Mouse (Mus musculus) adipose tissue, adult 10 weeks (tissue): ENCODE data around the gene Zfp759. TPM values are rescaled to one million over a fixed set of nuclear protein-coding genes. Genes with fewer than 3 reads are reported as not detected.

ENCODE experiments used
- polyA plus RNA-seq: library from polyadenylated mRNA; stranded (reverse); fragments of 350-450 nt; fragmentation: Illumina TruSeq; extraction: RNeasy Lipid Tissue Mini Kit (QIAGEN cat#74804); gene quantifications from one replicate; pipeline ENCODE4 v1.2.3, GENCODE M21; 2014; ENCODE audit warnings: low read depth, low replicate concordance

Zfp759 gene
- polyA plus RNA-seq, result 3.8 TPM

DNA sequence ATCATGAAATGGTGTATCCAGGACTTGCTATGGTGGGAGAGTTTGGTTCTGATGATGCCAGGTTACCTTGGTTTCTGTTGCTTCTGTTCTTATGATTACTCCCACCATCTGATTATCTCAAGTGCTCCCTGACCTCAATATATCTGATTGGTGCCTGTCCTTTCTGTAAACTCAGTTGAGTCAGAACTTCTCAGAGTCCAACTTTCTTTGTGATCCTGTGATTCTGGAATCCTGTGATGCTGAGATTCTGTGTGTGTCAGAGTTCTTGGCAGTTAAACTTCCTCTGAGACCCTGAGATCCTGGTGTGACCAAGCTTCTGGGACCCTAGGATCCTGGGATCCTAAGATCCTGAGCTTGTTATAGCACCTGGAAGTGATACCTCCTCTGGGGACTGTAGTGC is at the start of gene Zfp759:
Gene Zfp759 (plus strand): TSS at position 301 of the 400 bp plus-strand sequence.

DNA sequence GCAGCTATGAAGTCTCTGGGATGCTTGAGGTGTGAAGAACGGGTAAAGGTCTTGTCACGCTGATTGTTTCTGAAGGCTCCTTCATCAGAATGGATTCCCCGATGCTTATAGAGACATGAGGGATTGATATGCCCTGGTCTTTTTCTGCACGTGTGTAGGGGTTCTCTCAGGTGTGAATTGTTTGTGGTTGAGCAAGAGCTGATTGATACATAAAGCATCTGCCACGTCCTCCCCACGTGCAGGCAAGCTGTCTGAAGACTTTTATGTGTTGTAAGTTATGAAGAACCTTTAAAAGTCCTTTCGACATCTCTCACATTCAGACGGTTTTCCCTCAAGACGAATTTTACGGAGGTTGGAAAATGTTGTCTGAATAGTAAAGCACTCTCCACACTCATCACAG is 23.6 kb upstream of the Zfp759 start, which contains the start of gene Zfp708:
Gene Zfp708 (minus strand): TSS at position 101 of the 400 bp plus-strand sequence.

DNA sequence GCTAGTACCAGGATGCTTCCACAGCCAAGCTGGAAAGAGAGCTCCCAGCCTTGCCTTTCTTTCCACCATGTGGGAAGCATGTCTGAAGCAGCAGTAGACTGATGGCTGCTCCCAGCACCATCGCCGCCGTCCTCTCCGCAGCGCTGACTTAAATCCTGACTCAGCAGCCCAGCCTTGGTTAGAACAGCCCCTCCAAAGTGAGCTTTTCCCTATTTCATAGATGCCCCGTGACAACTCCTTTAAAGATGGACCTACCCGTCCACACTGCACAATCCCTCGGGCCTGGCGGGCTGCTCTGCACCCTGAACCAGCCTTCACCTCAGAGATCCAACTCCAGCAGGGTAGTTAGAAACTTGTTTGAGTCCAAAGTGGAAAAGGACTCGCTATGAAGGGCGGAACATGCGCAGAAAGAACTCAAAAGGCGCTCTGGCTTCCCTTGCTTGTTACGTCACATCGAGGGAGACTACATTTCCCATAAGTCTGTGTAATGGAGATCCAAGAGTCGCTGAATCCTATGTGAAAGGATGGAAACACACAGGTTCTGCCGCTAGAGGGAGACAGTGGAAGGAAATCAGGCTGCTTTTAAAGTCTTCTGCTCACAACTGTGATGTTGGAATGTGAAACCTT is 13.2 kb upstream of the Zfp759 start, which contains the start of gene Gm28557:
Gene Gm28557 (minus strand): TSS at position 411 of the 627 bp plus-strand sequence.

DNA sequence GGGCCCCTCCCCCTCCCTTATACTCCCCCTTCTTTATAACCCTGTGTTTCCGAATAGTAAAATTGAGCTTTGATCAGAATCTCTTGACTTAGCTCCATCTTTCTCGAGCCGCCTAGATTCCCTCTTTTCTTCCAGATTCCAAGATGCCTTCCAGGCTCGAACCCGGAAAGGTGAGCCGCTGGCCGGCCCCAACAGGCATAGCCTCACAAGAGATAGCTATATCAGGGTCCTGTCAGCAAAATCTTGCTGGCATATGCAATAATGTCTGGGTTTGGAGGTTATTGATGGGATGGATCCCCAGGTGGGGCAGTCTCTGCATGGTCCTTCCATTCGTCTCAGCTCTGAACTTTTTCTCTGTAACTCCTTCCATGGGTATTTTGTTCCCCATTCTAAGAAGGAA is 5.3 kb upstream of the Zfp759 start, which contains the start of gene Rslcan18:
Gene Rslcan18 (minus strand): TSS at position 101 of the 400 bp plus-strand sequence.

DNA sequence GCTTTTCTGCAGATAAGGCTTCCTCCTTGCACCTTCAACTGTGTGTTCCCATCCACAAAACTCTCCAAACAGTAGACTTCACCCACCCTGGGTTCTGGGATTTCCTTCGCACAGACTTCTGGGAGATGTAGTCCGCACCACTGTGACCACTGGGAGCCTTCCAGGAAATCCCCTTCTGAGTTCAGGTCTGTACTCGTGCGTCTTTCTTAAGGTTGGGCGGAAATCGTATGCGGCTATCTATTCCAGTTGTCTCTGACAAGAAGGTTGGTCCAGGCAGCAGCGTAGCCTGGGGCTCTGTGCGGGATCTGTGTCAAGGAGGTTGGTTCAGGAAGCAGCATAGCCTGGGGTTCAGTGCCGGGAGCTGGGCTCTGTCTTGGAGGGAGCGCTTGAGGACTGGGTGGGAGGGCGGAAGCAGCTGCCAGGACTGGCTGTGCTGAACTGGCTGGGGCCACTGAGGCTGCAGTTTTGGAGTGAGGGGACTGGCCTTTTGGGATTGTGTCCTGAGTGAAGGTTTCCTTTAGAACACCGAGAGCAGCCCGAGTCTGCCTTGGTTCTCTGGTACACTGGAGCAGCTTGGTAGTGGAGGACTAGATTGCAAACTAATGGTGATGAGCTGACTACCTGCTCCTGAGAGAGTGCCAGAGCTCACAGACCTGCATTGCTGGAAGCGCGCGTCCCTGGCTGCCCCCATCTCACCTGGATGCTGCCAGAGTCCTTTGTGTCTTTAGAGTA is 51.7 kb downstream of the Zfp759 start, which contains the start of gene Rsl1:
Gene Rsl1 (plus strand): TSS at position 192 of the 732 bp plus-strand sequence.

Other genes with a start within 250 kb of the Zfp759 start
- gene Gm10767, start 216.7 kb upstream of the Zfp759 start, polyA plus RNA-seq, result 1.9 TPM
- 1.2 TPM for gene Zfp712, start 60.5 kb upstream of the Zfp759 start, polyA plus RNA-seq
- 2.5 TPM for gene Zfp708, start 23.7 kb upstream of the Zfp759 start, polyA plus RNA-seq
- gene Gm28557, start 13.1 kb upstream of the Zfp759 start, polyA plus RNA-seq, result 2.5 TPM
- gene Rslcan18, start 5.4 kb upstream of the Zfp759 start, polyA plus RNA-seq, result 0.84 TPM
- gene Rsl1, start 51.5 kb downstream of the Zfp759 start, polyA plus RNA-seq, result 4.8 TPM
- 2.4 TPM for gene Zfp455, start 72.8 kb downstream of the Zfp759 start, polyA plus RNA-seq
- 6.5 TPM for gene Zfp458, start 156.8 kb downstream of the Zfp759 start, polyA plus RNA-seq
- gene Zfp457, start 184.8 kb downstream of the Zfp759 start, polyA plus RNA-seq, result 2.6 TPM
- gene Zfp595, start 210.9 kb downstream of the Zfp759 start, polyA plus RNA-seq, result 4.2 TPM
- gene Gm28044, start 238.9 kb downstream of the Zfp759 start, polyA plus RNA-seq, result not detected
- 2.4 TPM for gene Zfp953, start 238.9 kb downstream of the Zfp759 start, polyA plus RNA-seq